Mouse (Mus musculus) heart, embryonic 14.5 days (tissue): ENCODE measurements around the gene Prkar1b. TPM values are rescaled to one million over a fixed set of nuclear protein-coding genes. Genes with fewer than 3 reads are reported as not detected.
A peak's percentile ranks its signal among the peaks of the same experiment; 100 is the strongest.

Experiments
- ATAC-seq: fragments of 200-750 bp; cut with Nextera tagmentation; 2 replicates; pipeline ENCODE4 v1.8.0; 2017; ENCODE audit warnings: low read depth, moderate TSS enrichment; ENCODE audit not compliant: insufficient number of reproducible peaks, insufficient read depth, low FRiP score
- H3K27ac ChIP-seq, 2 experiments: fragments of 200-500 bp in 1 of 2; fragments of 300-500 bp in 1 of 2; sonication (generic) in 1 of 2; replicated peaks in 1 of 2; 2 replicates each; pipeline ENCODE4 v1.5.1; 2012 to 2014; ENCODE audit warnings: low read depth in 2 of 2, low read length in 2 of 2, control low read depth in 1 of 2, mild to moderate bottlenecking in 1 of 2, mixed read lengths in 1 of 2; ENCODE audit not compliant: control insufficient read depth in 1 of 2, insufficient read depth in 1 of 2
- H3K27me3 ChIP-seq: fragments of 300-500 bp; sonication (generic); 2 replicates; pipeline ENCODE4 v1.6.1; 2014; ENCODE audit warnings: mild to moderate bottlenecking, low read length, control low read depth; ENCODE audit not compliant: control insufficient read depth, insufficient read depth
- H3K36me3 ChIP-seq: fragments of 300-500 bp; sonication (generic); 2 replicates; pipeline ENCODE4 v1.6.1; 2014; ENCODE audit warnings: mild to moderate bottlenecking, control low read depth, low read length, mixed read lengths; ENCODE audit not compliant: control insufficient read depth, insufficient read depth
- H3K4me1 ChIP-seq, 2 experiments: fragments of 200-500 bp in 1 of 2; fragments of 300-500 bp in 1 of 2; sonication (generic) in 1 of 2; 2 replicates each; pipeline ENCODE4 v1.6.1; 2012 to 2014; ENCODE audit warnings: low read length in 2 of 2, control low read depth in 1 of 2, mixed read lengths in 1 of 2; ENCODE audit not compliant: control insufficient read depth in 2 of 2, insufficient read depth in 2 of 2
- H3K4me2 ChIP-seq: fragments of 300-500 bp; sonication (generic); 2 replicates; pipeline ENCODE4 v1.6.1; 2014; ENCODE audit warnings: mild to moderate bottlenecking, low read length
- H3K4me3 ChIP-seq, 2 experiments: fragments of 200-500 bp in 1 of 2; fragments of 300-500 bp in 1 of 2; sonication (generic) in 1 of 2; 2 replicates each; pipeline ENCODE4 v1.5.1; 2012 to 2014; ENCODE audit warnings: low read length in 2 of 2, mild to moderate bottlenecking in 2 of 2, control low read depth in 1 of 2, low read depth in 1 of 2, moderate library complexity in 1 of 2; ENCODE audit not compliant: control insufficient read depth in 1 of 2, insufficient read depth in 1 of 2
- H3K9ac ChIP-seq: fragments of 300-500 bp; sonication (generic); 2 replicates; pipeline ENCODE4 v1.6.1; 2014; ENCODE audit warnings: mild to moderate bottlenecking, low read length
- H3K9me3 ChIP-seq: fragments of 300-500 bp; sonication (generic); 2 replicates; pipeline ENCODE4 v1.6.1; 2016; ENCODE audit warnings: low read length, control low read depth; ENCODE audit not compliant: control insufficient read depth
- WGBS: fragments of 180-500 bp; shearing (Covaris S2); extraction: QIAGEN DNeasy Blood & Tissue Kit; methylation state at CpG from one replicate; pipeline ENCODE4 v1.1.7; 2014; 5-methylcytosine and 5-hydroxymethylcytosine counted together
- polyA plus RNA-seq: library from polyadenylated mRNA; unstranded; fragments of >200 nt; fragmentation: Nextera tagmentation; extraction: Ambion mirVana; gene quantifications from 2 replicates; pipeline ENCODE4 v1.2.1, GENCODE M21; 2014

The Prkar1b gene
- polyA plus RNA-seq, 1 experiment from 2014 or later, result 9.5 TPM

DNA sequence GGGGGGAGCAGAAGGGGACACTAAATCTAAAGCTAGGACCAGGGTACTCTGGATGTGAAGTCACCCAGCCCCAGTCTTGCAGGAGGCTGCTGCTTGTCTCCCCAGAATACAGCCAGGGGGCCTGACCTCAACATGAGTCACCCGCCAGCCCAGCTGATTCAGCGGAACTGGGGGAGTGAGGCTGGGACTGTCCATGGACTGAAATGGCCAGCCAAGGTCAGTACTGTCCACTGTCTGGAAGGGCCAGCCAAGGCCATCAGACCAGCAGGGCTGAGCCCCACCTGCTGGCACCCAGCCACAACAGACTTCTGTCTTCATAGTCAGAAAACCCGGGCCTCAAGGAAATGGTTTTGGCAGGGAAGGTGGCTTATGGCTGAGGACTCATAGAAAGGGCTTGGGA is 134.7 kb downstream of the Prkar1b start:
- H3K4me2 ChIP-seq, result no peak overlapping the region
- ATAC-seq, result 0 out of 2 replicates have a peak, but pooled peaks have one; percentile 19
- H3K27ac ChIP-seq, result no peak overlapping the region
- no peak overlapping the region for H3K9ac ChIP-seq
- no peaks in the 10 kb centered on the region for H3K27me3 ChIP-seq
- 48% methylated on average over 3 of the region's 3 CpGs for WGBS
- H3K9me3 ChIP-seq, result no peaks in the 10 kb centered on the region
- no peak overlapping the region for H3K4me3 ChIP-seq
- H3K4me1 ChIP-seq, result peaks cover 8 to 23% of the 10 kb centered on the region in 2 experiments
- H3K36me3 ChIP-seq, result no peaks in the 10 kb centered on the region

DNA sequence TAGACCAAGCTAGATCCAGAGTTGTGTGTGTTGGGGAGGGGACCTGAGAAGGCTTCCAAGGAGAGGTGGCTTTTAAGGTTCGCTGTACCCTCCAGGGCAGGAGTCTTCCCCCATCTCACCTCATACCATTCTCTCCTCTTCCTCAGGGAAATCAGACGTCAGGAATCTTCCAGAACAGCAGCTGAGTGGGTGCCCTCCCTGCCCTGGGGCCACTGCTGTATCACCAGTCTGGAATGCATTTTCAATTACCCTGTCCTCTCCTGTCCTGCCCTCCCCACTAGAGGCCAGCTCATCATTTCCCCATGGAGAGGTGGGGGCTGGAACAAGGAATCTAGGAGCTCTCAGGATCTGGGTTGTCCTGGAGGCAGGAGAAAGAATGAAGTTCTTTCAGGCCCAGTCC is 139.2 kb downstream of the Prkar1b start:
- WGBS, result 57% methylated on average over 2 of the region's 2 CpGs
- Histone ChIP-seq H3K4me3 (no peak overlapping the region), H3K4me2 (no peak overlapping the region), H3K36me3 (no peaks in the 10 kb centered on the region), H3K27me3 (no peaks in the 10 kb centered on the region), H3K9me3 (no peaks in the 10 kb centered on the region), H3K9ac (no peak overlapping the region), H3K4me1 (peaks cover 0 to 10% of the 10 kb centered on the region in 2 experiments; a peak in 1 of 4 replicates), H3K27ac (no peak overlapping the region)
- no peak for ATAC-seq

DNA sequence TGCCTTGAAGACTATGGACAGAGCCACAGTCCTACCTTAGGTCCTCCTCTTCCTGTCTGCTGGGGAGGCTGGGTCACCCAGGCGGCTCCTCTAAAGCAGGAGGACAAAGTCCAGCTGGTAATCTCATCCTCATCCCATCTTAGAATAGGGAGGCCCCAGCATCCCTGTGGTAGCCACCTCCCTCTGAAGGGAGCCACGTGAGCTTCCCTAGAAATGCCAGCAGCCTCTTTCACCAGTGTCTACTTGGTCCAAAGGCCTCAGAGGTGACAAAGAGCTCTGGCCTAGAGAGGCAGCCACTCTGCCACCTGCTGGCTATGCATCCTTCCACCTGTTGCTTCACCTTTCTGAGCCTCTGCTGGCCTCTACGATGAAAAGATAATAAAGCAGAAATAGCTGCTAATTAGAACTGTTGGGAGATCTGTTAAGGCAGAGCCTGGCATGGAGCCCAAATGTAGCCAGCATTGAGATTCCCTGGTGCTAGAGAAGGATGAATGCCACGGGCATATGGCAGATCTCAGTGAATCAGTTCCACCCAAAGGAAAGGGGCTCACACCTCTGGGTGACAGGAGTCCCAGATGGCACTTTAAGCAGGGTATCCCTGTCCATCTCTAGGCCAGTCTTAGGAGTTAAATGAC is 142.5 kb downstream of the Prkar1b start:
- Histone ChIP-seq H3K4me2 (no peak overlapping the region), H3K9ac (no peak overlapping the region), H3K4me1 (0 out of 4 replicates have a peak, but pooled peaks cover 0 to 3% of the 10 kb centered on the region in 2 experiments), H3K36me3 (no peaks in the 10 kb centered on the region), H3K27me3 (no peaks in the 10 kb centered on the region), H3K9me3 (no peaks in the 10 kb centered on the region), H3K4me3 (no peak overlapping the region), H3K27ac (no peak overlapping the region)
- WGBS, result 47% methylated on average over 4 of the region's 4 CpGs
- ATAC-seq, result no peak

DNA sequence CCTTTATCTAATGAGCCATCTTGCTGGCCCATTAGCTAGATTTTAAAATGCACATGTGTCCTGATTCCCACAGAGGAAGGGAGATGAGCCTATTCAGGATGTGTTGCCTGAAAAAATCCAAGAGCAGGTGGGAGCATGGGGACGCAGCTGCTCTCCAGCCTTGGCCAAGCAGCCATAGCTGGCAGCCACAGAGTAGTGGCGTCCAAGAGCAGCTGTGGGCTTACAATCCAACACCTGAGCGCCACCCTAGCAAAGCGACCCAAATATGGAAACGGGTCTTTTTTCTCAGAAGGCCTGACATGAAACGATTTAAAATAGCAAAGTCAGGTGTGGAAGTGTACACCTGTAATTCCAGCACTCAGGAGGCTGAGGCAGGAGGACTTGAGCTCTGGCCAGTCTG is 145.2 kb downstream of the Prkar1b start:
- 74% methylated on average over 6 of the region's 6 CpGs for WGBS
- H3K4me2 ChIP-seq, result no peak overlapping the region
- peaks cover 2 to 3% of the 10 kb centered on the region in 2 experiments; a peak in 2 of 4 replicates for H3K4me1 ChIP-seq
- H3K9me3 ChIP-seq, result peaks cover 3% of the 10 kb centered on the region; the same call in 1 of the 2 replicates
- no peak overlapping the region for H3K9ac ChIP-seq
- H3K27me3 ChIP-seq, result peaks cover 3% of the 10 kb centered on the region
- ATAC-seq, result no peak
- H3K27ac ChIP-seq, result no peak overlapping the region
- no peak overlapping the region for H3K4me3 ChIP-seq
- H3K36me3 ChIP-seq, result no peaks in the 10 kb centered on the region

DNA sequence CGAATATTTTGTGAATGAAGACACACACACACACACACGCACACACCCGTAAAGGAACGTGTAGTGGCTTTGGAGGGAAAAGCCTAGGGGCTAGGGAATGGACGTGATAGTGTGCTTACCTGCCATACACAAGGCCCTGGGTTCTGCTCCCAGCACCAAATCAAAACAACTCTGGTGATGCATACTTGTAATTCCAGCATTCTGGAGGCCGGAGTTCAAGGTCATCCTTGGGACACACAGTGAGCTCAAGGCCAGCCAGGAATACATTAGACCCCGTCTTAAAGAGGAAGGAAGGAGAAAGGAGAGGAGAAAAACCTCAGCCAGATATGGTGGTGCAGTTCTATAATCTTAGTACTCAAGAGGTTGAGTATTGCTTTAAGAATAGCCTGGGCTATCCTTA is 150.1 kb downstream of the Prkar1b start:
- H3K4me2 ChIP-seq, result no peak overlapping the region
- H3K9ac ChIP-seq, result no peak overlapping the region
- peaks cover 3% of the 10 kb centered on the region; the same call in 1 of the 2 replicates for H3K9me3 ChIP-seq
- ATAC-seq, result no peak
- peaks cover 24% of the 10 kb centered on the region for H3K27me3 ChIP-seq
- WGBS, result 70% methylated on average over 7 of the region's 7 CpGs
- H3K27ac ChIP-seq, result no peak overlapping the region
- no peaks in the 10 kb centered on the region for H3K36me3 ChIP-seq
- H3K4me3 ChIP-seq, result no peak overlapping the region
- H3K4me1 ChIP-seq, result peaks cover 31 to 40% of the 10 kb centered on the region in 2 experiments

GRCm38 (mm10) chr5:138997936-138998580 is 151.7 kb downstream of the Prkar1b start:
- peak overlapping the region; percentile 81 to 96 for H3K27ac ChIP-seq
- H3K36me3 ChIP-seq, result no peaks in the 10 kb centered on the region
- 1% methylated on average over 30 of the region's 30 CpGs for WGBS
- peak; percentile 18; the same call in 1 of the 2 replicates for ATAC-seq
- H3K4me2 ChIP-seq, result peak overlapping the region; percentile 75
- peaks cover 31 to 41% of the 10 kb centered on the region in 2 experiments for H3K4me1 ChIP-seq
- peak overlapping the region; percentile 93 for H3K9ac ChIP-seq
- H3K27me3 ChIP-seq, result peaks cover 24% of the 10 kb centered on the region
- H3K9me3 ChIP-seq, result peaks cover 3% of the 10 kb centered on the region; the same call in 1 of the 2 replicates
- H3K4me3 ChIP-seq, result peak overlapping the region; percentile 34 to 86

- 2% methylated on average over 48 of the region's 48 CpGs for WGBS
- Histone ChIP-seq H3K27me3 (peaks cover 32% of the 10 kb centered on the region), H3K4me2 (peak within 1 kb of the TSS; percentile 75), H3K4me1 (peaks cover 37 to 49% of the 10 kb centered on the region in 2 experiments), H3K4me3 (peak within 1 kb of the TSS; percentile 86 to 87), H3K36me3 (no peaks in the 10 kb centered on the region), H3K9me3 (peaks cover 3% of the 10 kb centered on the region; the same call in 1 of the 2 replicates), H3K27ac (peak within 1 kb of the TSS; percentile 95 to 96), H3K9ac (peak within 1 kb of the TSS; percentile 93)
- peak; percentile 24; the same call in 1 of the 2 replicates for ATAC-seq
These were observed 152.5 kb downstream of the Prkar1b start, which contains the start of gene Pdgfa for GRCm38 (mm10) chr5:138997171-138997788. TSS of gene Pdgfa (minus strand) at chr5:138997370.
